Mouse (Mus musculus) ES-Bruce4 (cell line): ENCODE measurements around the gene Arid1b. TPM values are rescaled to one million over a fixed set of nuclear protein-coding genes. Genes with fewer than 3 reads are reported as not detected.
"Not testable (repeated sequence)": the region's sequence is repeated elsewhere in the genome, so short reads cannot be mapped to it uniquely, and the experiment has no call there.

Source experiments
- H3K27ac ChIP-seq: 2 replicates; pipeline ENCODE4 v1.5.1; 2012; ENCODE audit warnings: low read length, inconsistent platforms; ENCODE audit not compliant: insufficient read depth
- H3K27me3 ChIP-seq: 2 replicates; pipeline ENCODE4 v1.6.1; 2012; ENCODE audit warnings: mild to moderate bottlenecking, low read length, inconsistent platforms; ENCODE audit not compliant: control insufficient read depth, poor library complexity, insufficient read depth, severe bottlenecking
- H3K36me3 ChIP-seq: 2 replicates; pipeline ENCODE4 v1.6.1; 2012; ENCODE audit warnings: inconsistent platforms, mild to moderate bottlenecking, low read length, moderate library complexity; ENCODE audit not compliant: control insufficient read depth, poor library complexity, insufficient read depth, severe bottlenecking
- H3K4me1 ChIP-seq: one replicate; pipeline ENCODE4 v1.8.1; 2011; ENCODE audit warnings: low read length; ENCODE audit not compliant: control insufficient read depth, insufficient read depth
- H3K4me3 ChIP-seq: 2 replicates; pipeline ENCODE4 v1.5.1; 2011; ENCODE audit warnings: low read depth, mild to moderate bottlenecking, low read length
- H3K9ac ChIP-seq: 2 replicates; pipeline ENCODE4 v1.6.1; 2012; ENCODE audit warnings: low read depth, mild to moderate bottlenecking, inconsistent platforms; ENCODE audit not compliant: poor library complexity, severe bottlenecking
- H3K9me3 ChIP-seq: replicated peaks from 2 replicates; pipeline ENCODE4 v1.6.1; 2012; ENCODE audit warnings: mild to moderate bottlenecking, low read length, inconsistent platforms; ENCODE audit not compliant: control insufficient read depth, poor library complexity, insufficient read depth, severe bottlenecking
- CTCF ChIP-seq: IDR thresholded peaks from one replicate; pipeline ENCODE4 v1.8.1; 2011; ENCODE audit warnings: low read depth, low read length
- EP300 ChIP-seq: IDR thresholded peaks from 2 replicates; pipeline ENCODE4 v1.6.1; 2011; ENCODE audit warnings: low read depth, low read length; ENCODE audit not compliant: insufficient read depth
- POLR2A ChIP-seq: IDR thresholded peaks from one replicate; pipeline ENCODE4 v1.8.1; 2011; ENCODE audit warnings: low read length; ENCODE audit not compliant: insufficient read depth
- polyA plus RNA-seq: library from polyadenylated mRNA; stranded (reverse); fragments of >200 nt; gene quantifications from 2 replicates; pipeline ENCODE4 v1.2.4, GENCODE M21; 2011; ENCODE audit warnings: low read depth; ENCODE audit not compliant: missing spikeins, insufficient read depth, insufficient read length

The Arid1b gene
- polyA plus RNA-seq, 1 experiment: 20.4 TPM

DNA sequence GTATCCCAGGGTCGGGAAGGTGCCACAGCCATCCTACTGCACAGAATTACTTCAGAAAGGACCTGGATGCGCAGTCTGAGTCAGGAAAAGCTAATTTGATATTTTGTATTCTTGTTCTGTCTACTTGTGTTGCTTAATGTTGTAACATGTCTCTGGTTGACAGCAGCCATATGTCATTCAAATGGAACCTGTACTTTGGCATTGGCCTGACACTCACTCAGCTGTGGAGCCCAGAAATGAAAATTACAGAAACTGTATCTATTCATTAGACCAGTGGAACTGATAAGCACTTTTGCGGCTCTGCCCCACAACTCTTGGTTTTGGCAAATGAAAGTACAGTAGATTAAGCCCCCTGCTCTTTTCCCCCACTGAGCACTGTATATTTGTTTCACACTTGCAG is 89.4 kb downstream of the Arid1b start:
- no peak overlapping the region for H3K9ac ChIP-seq
- no peaks in the 10 kb centered on the region for H3K36me3 ChIP-seq
- H3K4me3 ChIP-seq: no peak overlapping the region
- no peak overlapping the region for H3K27ac ChIP-seq
- H3K9me3 ChIP-seq: no peaks in the 10 kb centered on the region
- no peaks in the 10 kb centered on the region for H3K27me3 ChIP-seq
- TF ChIP-seq POLR2A (no peak), CTCF (no peak), EP300 (no peak)
- H3K4me1 ChIP-seq: peaks cover 1% of the 10 kb centered on the region

DNA sequence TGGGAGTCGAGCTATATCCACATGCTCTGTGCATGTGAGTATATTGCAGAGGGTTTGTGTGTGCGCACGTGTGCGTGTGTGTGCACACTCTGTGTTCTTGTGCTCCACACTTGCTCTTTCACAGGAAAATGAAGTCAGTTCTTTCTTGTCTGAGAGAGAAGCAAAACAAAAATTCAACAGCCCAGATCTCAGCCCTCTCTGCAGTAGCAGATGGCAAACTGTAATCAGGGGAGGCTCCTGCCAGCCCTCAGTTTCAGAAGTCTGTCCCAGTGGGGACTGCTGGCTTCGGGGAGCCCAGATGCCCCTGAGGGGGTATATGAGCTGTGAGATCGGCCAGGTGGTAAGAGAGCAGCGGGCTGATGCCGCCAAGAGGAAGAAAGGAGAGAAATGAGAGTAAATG is 90.0 kb downstream of the Arid1b start:
- Histone ChIP-seq H3K4me3 (no peak overlapping the region), H3K9ac (no peak overlapping the region), H3K9me3 (no peaks in the 10 kb centered on the region), H3K27me3 (no peaks in the 10 kb centered on the region), H3K36me3 (no peaks in the 10 kb centered on the region), H3K4me1 (peaks cover 1% of the 10 kb centered on the region), H3K27ac (no peak overlapping the region)
- TF ChIP-seq EP300: no peak
- TF ChIP-seq POLR2A: no peak
- no peak for TF ChIP-seq CTCF

DNA sequence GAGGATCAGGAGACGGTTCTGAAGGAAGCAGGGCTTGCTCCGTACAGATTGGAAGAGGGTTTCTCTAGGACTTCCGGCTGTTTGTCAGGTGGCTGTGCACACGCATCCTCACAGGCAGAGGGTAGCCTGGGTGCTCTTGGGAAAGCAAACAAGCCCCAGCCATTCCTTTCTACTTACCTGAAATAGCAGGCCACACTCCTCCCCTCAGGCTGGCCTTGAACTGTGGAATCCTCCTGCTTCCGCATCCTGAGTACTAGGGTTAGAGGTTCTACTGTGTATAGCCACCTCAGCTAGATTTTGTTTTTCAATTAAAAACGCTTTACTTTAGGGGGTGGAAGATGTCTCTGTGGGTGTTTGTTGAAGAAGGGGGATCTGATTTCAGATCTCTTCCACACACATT is 90.9 kb downstream of the Arid1b start:
- Histone ChIP-seq H3K4me1 (peaks cover 1% of the 10 kb centered on the region), H3K9me3 (no peaks in the 10 kb centered on the region)

DNA sequence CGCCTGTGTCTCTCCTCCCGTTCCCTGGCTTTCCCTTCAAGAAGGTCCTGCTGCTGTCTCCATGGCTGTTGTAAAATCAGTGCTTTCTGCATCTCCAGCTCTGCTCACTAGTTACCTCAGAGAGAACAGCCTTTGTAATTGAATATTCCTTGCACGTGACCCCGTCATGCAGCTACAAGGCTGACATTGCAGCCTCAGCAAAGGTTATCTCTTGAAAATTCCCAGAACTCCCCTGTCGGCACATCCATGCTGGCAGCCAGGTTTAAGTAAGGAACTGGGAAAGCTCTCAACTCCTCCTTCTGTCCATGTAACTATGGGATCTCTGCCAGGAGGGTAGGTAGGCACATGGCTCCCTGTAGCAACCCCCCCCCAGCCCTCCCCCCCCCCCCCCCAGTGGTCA is 91.8 kb downstream of the Arid1b start:
- no peaks in the 10 kb centered on the region for H3K27me3 ChIP-seq
- no peaks in the 10 kb centered on the region for H3K36me3 ChIP-seq
- H3K9me3 ChIP-seq: no peaks in the 10 kb centered on the region
- H3K4me1 ChIP-seq: peaks cover 3% of the 10 kb centered on the region
- H3K9ac ChIP-seq: no peak overlapping the region
- TF ChIP-seq POLR2A (no peak), EP300 (no peak)
- no peak overlapping the region for H3K27ac ChIP-seq
- H3K4me3 ChIP-seq: no peak overlapping the region

More for the DNA sequence above, 90.9 kb downstream of the Arid1b start:
- Histone ChIP-seq H3K27me3 (no peaks in the 10 kb centered on the region), H3K36me3 (no peaks in the 10 kb centered on the region), H3K9ac (no peak overlapping the region), H3K27ac (no peak overlapping the region), H3K4me3 (no peak overlapping the region)
- TF ChIP-seq POLR2A: no peak
- no peak for TF ChIP-seq CTCF
- TF ChIP-seq EP300: no peak

DNA sequence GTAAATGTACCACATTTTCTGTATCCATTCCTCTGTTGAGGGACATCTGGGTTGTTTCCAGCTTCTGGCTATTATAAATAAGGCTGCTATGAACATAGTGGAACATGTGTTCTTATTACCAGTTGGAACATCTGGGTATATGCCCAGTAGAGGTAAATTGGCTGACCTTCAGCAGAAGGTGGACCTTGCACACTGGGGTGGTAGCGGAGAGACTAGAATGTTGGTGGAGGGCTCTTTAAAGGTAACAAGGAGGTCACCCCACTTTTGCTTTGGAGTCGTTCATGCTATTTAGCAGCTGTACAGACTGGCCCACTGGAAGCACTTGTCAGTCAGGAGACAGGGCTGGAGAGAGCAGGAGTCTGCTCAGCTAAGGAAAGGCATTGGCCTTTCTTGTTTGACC is 94.1 kb downstream of the Arid1b start:
- H3K27ac ChIP-seq, H3K36me3 ChIP-seq, H3K4me1 ChIP-seq, H3K9me3 ChIP-seq, H3K9ac ChIP-seq, H3K4me3 ChIP-seq, H3K27me3 ChIP-seq: not testable (repeated sequence)

DNA sequence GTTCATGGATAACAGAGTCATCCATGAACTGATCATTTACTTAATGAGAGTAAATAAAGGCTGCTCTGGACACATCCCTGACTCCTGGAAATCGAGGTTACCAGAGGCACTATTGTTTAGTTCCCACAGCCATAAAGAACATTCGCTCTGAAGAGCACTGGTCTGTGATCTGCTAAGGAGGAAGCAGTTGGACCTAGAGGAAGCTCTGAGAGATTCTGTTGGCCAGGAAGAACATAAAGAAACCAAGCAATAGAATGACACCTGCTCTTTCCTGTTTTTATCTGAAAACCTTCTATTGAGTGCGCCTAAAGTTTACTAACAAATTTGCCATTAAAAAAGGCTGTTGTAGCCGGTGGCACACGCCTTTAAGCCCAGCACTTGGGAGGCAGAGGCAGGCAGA is 94.7 kb downstream of the Arid1b start:
- no peak overlapping the region for H3K9ac ChIP-seq
- TF ChIP-seq EP300 (no peak), CTCF (no peak), POLR2A (no peak)
- H3K4me1 ChIP-seq: peaks cover 8% of the 10 kb centered on the region

DNA sequence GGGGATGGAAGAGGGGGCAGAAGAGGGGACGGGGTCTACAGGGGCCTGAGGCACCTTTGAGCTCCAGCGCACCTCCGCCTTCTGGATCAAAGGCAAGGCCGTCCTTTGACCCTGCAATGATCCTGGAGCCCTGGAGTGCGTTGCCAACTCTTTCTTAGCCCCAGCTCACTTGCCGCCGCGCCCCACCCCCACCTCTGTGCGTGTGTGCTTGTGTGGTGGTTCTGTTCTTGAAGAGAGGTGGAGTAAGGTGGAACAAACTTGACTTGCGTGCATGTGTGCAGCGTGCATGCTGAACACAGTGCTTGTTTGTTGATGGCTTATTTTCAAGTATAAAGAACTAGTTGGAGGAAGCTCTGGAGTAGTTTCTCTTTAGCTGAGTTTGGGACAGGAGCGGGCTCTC is 95.4 kb downstream of the Arid1b start:
- H3K27ac ChIP-seq: peak overlapping the region; percentile 43; the same call in 1 of the 2 replicates
- no peaks in the 10 kb centered on the region for H3K27me3 ChIP-seq
- peaks cover 8% of the 10 kb centered on the region for H3K4me1 ChIP-seq
- no peaks in the 10 kb centered on the region for H3K36me3 ChIP-seq
- TF ChIP-seq EP300 (peak; percentile 85), POLR2A (no peak)
- no peaks in the 10 kb centered on the region for H3K9me3 ChIP-seq
- H3K4me3 ChIP-seq: no peak overlapping the region
- H3K9ac ChIP-seq: no peak overlapping the region

More for the DNA sequence above, 94.7 kb downstream of the Arid1b start:
- Histone ChIP-seq H3K9me3 (no peaks in the 10 kb centered on the region), H3K4me3 (no peak overlapping the region), H3K27me3 (no peaks in the 10 kb centered on the region), H3K36me3 (no peaks in the 10 kb centered on the region), H3K27ac (peak overlapping the region; percentile 43; the same call in 1 of the 2 replicates)
